Mouse (Mus musculus): ENCODE results near the gene Aox1. TPM values are rescaled to one million over a fixed set of nuclear protein-coding genes. Genes with fewer than 3 reads are reported as not detected.

The Aox1 gene
- total RNA-seq (2021): 10 to 100 TPM in 1 of 2 experiments, 1 to 10 TPM in 1; 9.7 to 10.7 TPM
- 8.6 and 15.6 TPM in 2 replicates for polyA plus RNA-seq (2012; rRNA removed)
- long read RNA-seq, full-length matches to known transcripts: 3 of 5 reads
- long read RNA-seq, partial matches to known transcripts: 1 of 5 reads
- long read RNA-seq, other reads (novel, unspliced or antisense): 1 of 5 reads

DNA sequence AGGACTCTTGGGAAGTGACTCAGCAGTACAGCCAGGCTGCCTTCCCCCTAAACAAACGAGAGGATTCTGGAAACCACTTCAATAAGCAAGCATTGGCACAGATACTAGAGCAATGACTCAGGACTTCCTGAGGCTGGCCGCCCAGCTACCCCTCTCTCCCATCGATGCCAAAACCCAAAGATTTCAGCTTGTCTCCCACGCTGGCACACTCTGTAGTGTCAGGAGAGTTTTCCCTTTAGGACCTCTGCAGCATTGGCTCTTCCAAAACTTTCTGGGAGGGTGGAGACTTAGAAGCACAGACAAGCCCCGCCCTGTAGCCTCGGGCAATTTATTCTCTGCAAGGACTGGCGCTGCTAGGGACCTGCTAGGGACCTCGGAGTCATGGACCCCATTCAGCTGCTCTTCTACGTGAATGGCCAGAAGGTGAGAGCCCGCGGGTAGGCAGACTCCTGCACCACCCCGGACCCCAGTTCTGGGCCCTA, at the start of gene Aox1:
Gene Aox1, plus strand, starts transcription at position 296 of the 482 bp plus-strand sequence.
- peak within 1 kb of the TSS; percentile 93 for H3K27ac ChIP-seq
- peak within 1 kb of the TSS; percentile 55 for H3K9ac ChIP-seq (ENCODE audit: low read depth, low read length)
- no peaks in the 10 kb centered on the region for H3K79me2 ChIP-seq (replicated peaks; ENCODE audit: control insufficient read depth, insufficient read depth, low read length)
- H3K27me3 ChIP-seq (ENCODE audit: control insufficient read depth, insufficient read depth, low read length): no peaks in the 10 kb centered on the region
- peak within 1 kb of the TSS; percentile 56 for H3K4me3 ChIP-seq
- DNase-seq: peak; percentile 79 to 86
- TF ChIP-seq CTCF (IDR thresholded peaks at IDR 0.05) (no peak), POLR2A (IDR thresholded peaks at IDR 0.05; ENCODE audit: insufficient read depth, low read depth, low read length) (peak; percentile 89), EP300 (IDR thresholded peaks at IDR 0.05; ENCODE audit: insufficient read depth, low read depth, low read length) (peak; percentile 79)
- WGBS: 1% methylated on average over 12 of the region's 12 CpGs
- H3K36me3 ChIP-seq (ENCODE audit: control insufficient read depth, insufficient read depth, low read length): no peaks in the 10 kb centered on the region
- H3K4me1 ChIP-seq (ENCODE audit: control insufficient read depth, insufficient read depth, low read length): peaks cover 4% of the 10 kb centered on the region
- intact Hi-C loops (cut with DNase I): loop anchor here (2.0 to 10.0 kb wide), 3 partner anchors 59 to 601 kb away; no protein-coding TSS in a partner anchor

- intact Hi-C loops (cut with DNase I): no loop called here
- TF ChIP-seq POLR2A (IDR thresholded peaks at IDR 0.05; ENCODE audit: insufficient read depth, low read depth, low read length) (no peak), EP300 (IDR thresholded peaks at IDR 0.05; ENCODE audit: insufficient read depth, low read depth, low read length) (no peak), CTCF (IDR thresholded peaks at IDR 0.05) (no peak)
- DNase-seq: peak; percentile 28 to 37
- Histone ChIP-seq H3K27ac (peak overlapping the region; percentile 26; the same call in 1 of the 2 replicates), H3K27me3 (ENCODE audit: control insufficient read depth, insufficient read depth, low read length) (no peaks in the 10 kb centered on the region), H3K4me3 (no peak overlapping the region), H3K9ac (ENCODE audit: low read depth, low read length) (no peak overlapping the region), H3K79me2 (replicated peaks; ENCODE audit: control insufficient read depth, insufficient read depth, low read length) (no peaks in the 10 kb centered on the region), H3K4me1 (ENCODE audit: control insufficient read depth, insufficient read depth, low read length) (peaks cover 7% of the 10 kb centered on the region), H3K36me3 (ENCODE audit: control insufficient read depth, insufficient read depth, low read length) (no peaks in the 10 kb centered on the region)
- WGBS: 35% methylated on average over 6 of the region's 6 CpGs
Measured at GRCm38 (mm10) chr1:57989052-57989600, 40.6 kb upstream of the Aox1 start.

- WGBS: 63% methylated on average over 2 of the region's 2 CpGs
- intact Hi-C loops (cut with DNase I): no loop called here
- no peaks in the 10 kb centered on the region for H3K79me2 ChIP-seq (replicated peaks; ENCODE audit: control insufficient read depth, insufficient read depth, low read length)
- H3K9ac ChIP-seq (ENCODE audit: low read depth, low read length): no peak overlapping the region
- DNase-seq: no peak
- no peak overlapping the region for H3K27ac ChIP-seq
- peaks cover 8% of the 10 kb centered on the region for H3K4me1 ChIP-seq (ENCODE audit: control insufficient read depth, insufficient read depth, low read length)
- H3K36me3 ChIP-seq (ENCODE audit: control insufficient read depth, insufficient read depth, low read length): no peaks in the 10 kb centered on the region
- no peaks in the 10 kb centered on the region for H3K27me3 ChIP-seq (ENCODE audit: control insufficient read depth, insufficient read depth, low read length)
- no peak for TF ChIP-seq POLR2A (IDR thresholded peaks at IDR 0.05; ENCODE audit: insufficient read depth, low read depth, low read length)
- no peak for TF ChIP-seq EP300 (IDR thresholded peaks at IDR 0.05; ENCODE audit: insufficient read depth, low read depth, low read length)
- TF ChIP-seq CTCF (IDR thresholded peaks at IDR 0.05): no peak
- H3K4me3 ChIP-seq: no peak overlapping the region
Measured at GRCm38 (mm10) chr1:57991277-57991676, 38.5 kb upstream of the Aox1 start.

GRCm38 (mm10) chr1:57995432-57996132, 34.1 kb upstream of the Aox1 start, which contains the start of gene Sgo2a:
TSS of gene Sgo2a (plus strand) at chr1:57995971.
- no peaks in the 10 kb centered on the region for H3K27me3 ChIP-seq (ENCODE audit: control insufficient read depth, insufficient read depth, low read length)
- intact Hi-C loops (cut with DNase I): loop anchor here (2.0 kb wide), 1 partner anchor 25 kb away; no protein-coding TSS in a partner anchor

DNA sequence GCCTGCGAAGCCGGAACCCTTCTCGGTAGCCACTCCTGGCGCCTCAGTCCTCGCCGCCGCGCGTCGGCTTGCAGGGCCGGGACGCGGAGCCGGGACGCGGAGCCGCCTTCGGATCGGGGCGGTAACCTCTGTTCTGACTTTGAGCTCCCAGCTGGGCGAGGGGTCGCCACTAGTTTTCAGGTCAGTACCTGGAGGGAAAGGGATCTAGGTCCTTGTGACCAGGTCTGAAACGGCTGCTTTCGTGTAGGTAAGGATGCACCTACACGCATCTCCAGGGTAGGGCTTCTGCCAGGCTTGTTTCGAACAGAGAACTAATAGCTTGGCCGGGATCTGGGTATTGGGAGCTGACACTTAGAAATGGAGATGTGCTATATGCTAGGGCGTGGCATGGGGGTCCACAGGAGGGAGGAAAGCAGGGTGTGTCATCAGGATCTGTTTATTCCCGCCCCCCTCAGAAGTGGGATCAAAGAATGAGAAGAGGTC, 33.6 kb upstream of the Aox1 start:
- peak overlapping the region; percentile 75 for H3K9ac ChIP-seq (ENCODE audit: low read depth, low read length)
- DNase-seq: no peak
- no peaks in the 10 kb centered on the region for H3K36me3 ChIP-seq (ENCODE audit: control insufficient read depth, insufficient read depth, low read length)
- WGBS: under 1% methylated on average over 29 of the region's 29 CpGs
- H3K4me1 ChIP-seq (ENCODE audit: control insufficient read depth, insufficient read depth, low read length): 0 out of 2 replicates have a peak, but pooled peaks cover 3% of the 10 kb centered on the region
- H3K27ac ChIP-seq: no peak overlapping the region; the same call in 1 of the 2 replicates
- H3K79me2 ChIP-seq (replicated peaks; ENCODE audit: control insufficient read depth, insufficient read depth, low read length): no peaks in the 10 kb centered on the region
- peak overlapping the region; percentile 96 for H3K4me3 ChIP-seq
- intact Hi-C loops (cut with DNase I): no loop called here
- H3K27me3 ChIP-seq (ENCODE audit: control insufficient read depth, insufficient read depth, low read length): no peaks in the 10 kb centered on the region
- TF ChIP-seq POLR2A (IDR thresholded peaks at IDR 0.05; ENCODE audit: insufficient read depth, low read depth, low read length) (no peak), CTCF (IDR thresholded peaks at IDR 0.05) (no peak)

More at GRCm38 (mm10) chr1:57995432-57996132, 34.1 kb upstream of the Aox1 start, which contains the start of gene Sgo2a:
- Histone ChIP-seq H3K9ac (ENCODE audit: low read depth, low read length) (peak within 1 kb of the TSS; percentile 75), H3K4me1 (ENCODE audit: control insufficient read depth, insufficient read depth, low read length) (0 out of 2 replicates have a peak, but pooled peaks cover 3% of the 10 kb centered on the region), H3K4me3 (peak within 1 kb of the TSS; percentile 96), H3K27ac (peak within 1 kb of the TSS; percentile 54), H3K79me2 (replicated peaks; ENCODE audit: control insufficient read depth, insufficient read depth, low read length) (no peaks in the 10 kb centered on the region), H3K36me3 (ENCODE audit: control insufficient read depth, insufficient read depth, low read length) (no peaks in the 10 kb centered on the region)
- peak; percentile 91 to 93 for DNase-seq
- WGBS: 8% methylated on average over 30 of the region's 30 CpGs
- TF ChIP-seq EP300 (IDR thresholded peaks at IDR 0.05; ENCODE audit: insufficient read depth, low read depth, low read length) (peak; percentile 55), CTCF (IDR thresholded peaks at IDR 0.05) (0 out of 2 replicates have a peak, but pooled peaks have one; percentile 6), POLR2A (IDR thresholded peaks at IDR 0.05; ENCODE audit: insufficient read depth, low read depth, low read length) (peak; percentile 94)
